Mouse (Mus musculus) ES-Bruce4 (cell line): Measurements from ENCODE around the gene Rnf19b.

ENCODE experiments used
- CTCF ChIP-seq: IDR thresholded peaks from one replicate; pipeline ENCODE4 v1.8.1; 2011; ENCODE audit warnings: low read depth, low read length
- POLR2A ChIP-seq: IDR thresholded peaks from one replicate; pipeline ENCODE4 v1.8.1; 2011; ENCODE audit warnings: low read length; ENCODE audit not compliant: insufficient read depth

DNA sequence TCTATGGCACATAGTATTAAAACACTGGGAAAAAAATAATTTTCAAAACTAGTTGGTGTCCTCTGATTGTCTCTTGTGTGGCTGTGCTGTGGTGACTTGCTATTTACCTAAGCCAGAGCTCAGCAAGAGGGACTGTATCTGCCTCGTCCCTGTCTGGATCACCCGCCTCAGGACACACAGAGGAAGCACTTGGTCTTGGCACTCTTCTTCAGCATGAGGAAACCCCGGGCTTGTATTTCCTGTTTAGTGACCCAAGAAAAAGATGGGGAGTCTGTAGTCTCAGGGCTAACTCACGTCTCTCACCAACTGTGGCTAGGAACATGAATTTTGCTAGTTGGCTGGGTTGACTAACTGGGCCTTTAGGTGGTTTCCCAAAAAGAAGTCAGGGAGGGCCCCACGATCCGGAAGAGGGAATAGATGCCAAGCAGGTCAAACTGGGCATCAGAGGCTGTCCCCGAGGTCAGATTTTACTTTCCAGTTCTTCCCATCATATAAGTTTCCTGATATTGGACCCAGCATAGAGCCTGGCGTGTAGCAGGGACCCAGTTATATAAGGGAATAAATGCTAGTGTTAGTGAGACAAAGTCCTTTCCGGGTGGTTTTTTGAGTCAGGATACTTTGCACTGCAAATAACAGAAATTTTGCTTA lies 39.2 kb upstream of the Rnf19b start:
- TF ChIP-seq CTCF: no peak
- TF ChIP-seq POLR2A: no peak
